Mouse (Mus musculus) cerebral cortex, adult 2 months (tissue): ENCODE measurements around the gene Nppc.

ENCODE experiments used
- WGBS: fragments of 180-500 bp; shearing (Covaris S2); methylation state at CpG from one replicate; pipeline ENCODE4 v1.1.7; 2018; 5-methylcytosine and 5-hydroxymethylcytosine counted together

Gene Nppc

DNA sequence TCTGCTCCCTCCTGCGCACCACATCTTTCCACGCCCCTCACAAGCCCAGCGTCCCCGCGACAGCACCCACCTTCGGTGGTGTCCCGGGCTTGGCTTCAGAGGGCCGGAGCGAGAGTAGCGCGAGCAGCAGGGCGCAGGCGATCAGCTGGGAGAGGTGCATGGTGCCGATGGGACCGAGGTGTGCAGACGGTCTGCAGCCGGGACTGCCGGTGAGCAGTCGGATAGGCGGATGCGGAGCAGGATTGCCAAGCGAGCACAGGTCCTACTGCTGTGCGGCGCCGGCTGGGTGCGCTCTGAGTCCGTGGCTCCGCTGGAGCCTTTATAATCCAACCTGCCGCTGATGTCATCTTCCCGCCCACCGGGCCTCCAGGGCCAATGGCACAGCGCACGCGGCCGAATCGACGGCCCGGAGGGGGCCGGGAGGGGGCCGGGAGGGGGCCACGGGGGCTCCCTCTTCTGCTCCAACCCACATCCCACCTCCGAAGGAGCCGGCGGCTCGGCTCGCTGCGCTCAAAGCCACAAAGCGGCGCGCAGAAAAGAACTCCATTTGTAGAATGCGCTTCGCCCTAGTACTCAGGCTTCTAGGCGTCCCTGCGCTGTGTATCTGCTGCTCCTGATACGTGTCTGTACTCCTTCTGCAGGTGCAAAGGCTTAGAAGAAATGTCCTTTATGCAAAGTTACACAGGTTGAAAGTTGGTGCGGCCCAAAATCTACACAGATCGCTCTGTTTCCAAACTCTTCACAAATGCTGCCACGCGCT is at the start of gene Nppc:
Gene Nppc, minus strand, starts transcription at position 293 of the 760 bp plus-strand sequence.
- WGBS = 4% methylated on average over 59 of the region's 59 CpGs

- WGBS = 80% methylated on average over 4 of the region's 4 CpGs
These were observed 49.0 kb upstream of the Nppc start for GRCm38 (mm10) chr1:86719391-86719790.

GRCm38 (mm10) chr1:86718190-86718589 is 47.8 kb upstream of the Nppc start:
- WGBS = 98% methylated on average over 1 of the region's 1 CpGs

DNA sequence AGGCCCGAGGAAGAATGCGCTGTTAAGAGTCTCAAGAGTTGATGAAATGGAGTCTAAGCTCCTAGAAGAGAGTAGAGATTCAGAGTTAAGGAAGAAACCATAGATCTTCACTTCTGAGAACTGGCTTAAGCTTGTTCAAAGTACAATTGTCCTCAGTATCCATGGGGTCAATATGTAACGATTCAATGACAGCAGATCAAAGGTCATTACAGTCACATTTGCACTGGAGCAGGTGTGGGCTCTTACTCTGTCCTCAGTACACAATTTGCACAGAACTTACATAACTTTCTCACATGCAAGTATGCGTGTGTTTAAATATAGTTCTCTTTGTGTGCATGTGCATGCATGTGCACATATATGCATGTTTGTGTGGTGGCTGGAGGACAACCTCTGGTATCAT is 42.7 kb upstream of the Nppc start:
- 94% methylated on average over 4 of the region's 4 CpGs for WGBS

- WGBS = 94% methylated on average over 2 of the region's 2 CpGs
These were observed 41.7 kb upstream of the Nppc start for GRCm38 (mm10) chr1:86712045-86712444.

DNA sequence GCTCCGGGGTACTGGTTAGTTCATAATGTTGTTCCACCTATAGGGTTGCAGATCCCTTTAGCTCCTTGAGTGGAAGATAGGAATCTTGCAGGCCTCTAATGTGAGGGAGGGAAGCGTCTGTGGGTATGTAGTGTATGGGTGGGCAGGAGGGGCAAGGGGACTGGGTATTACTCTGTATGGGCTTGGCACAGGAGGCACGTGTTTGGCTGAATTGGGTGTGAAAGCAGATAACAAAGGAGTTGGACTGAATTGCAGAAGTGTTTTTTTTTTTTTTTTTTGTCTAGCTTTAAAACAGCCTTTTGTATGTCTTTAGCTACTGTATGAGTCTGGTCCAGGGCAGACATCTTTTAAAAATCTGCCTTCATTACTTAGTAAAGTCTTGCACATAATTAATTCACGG is 39.2 kb upstream of the Nppc start:
- WGBS = 80% methylated on average over 4 of the region's 4 CpGs

- 60% methylated on average over 3 of the region's 3 CpGs for WGBS
These were observed 35.1 kb upstream of the Nppc start for GRCm38 (mm10) chr1:86705461-86705860.

GRCm38 (mm10) chr1:86703965-86704326 is 33.6 kb upstream of the Nppc start:
- under 1% methylated on average over 27 of the region's 27 CpGs for WGBS

DNA sequence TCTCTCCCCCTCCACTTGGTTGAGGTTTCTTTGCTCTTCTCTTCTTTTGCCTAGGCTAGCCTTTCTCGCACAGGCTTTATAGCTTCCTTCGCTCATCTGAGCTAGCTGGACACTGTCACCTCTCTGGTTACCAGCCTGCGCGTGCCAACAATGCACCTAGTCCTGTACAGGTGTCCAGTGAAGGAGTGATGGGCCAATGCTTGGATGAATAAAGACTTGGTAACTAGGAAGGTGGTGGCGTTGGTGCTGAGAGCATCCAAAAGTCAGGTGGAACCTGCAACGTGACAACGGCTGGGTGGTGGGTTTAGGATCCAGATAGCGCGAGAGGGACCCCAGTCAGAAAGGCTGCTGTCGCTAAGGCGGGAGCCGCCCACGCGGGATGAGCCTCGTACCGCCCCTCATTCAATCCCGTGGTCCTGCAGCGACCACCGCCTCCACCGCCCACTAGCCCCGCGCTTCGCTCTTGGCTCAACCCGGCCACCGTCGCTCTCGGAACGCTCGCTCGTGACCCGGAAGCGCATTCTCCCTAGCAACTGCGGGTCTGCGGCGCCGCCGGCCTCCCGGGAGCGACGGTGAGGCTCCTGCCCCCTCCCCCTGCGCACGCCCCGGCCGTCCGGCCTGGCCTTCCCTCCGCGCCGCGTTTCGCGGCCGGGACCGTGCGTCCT is 33.1 kb upstream of the Nppc start, which contains the start of gene Dis3l2:
Gene Dis3l2, plus strand, starts transcription at position 509 of the 665 bp plus-strand sequence.
- WGBS = 2% methylated on average over 54 of the region's 54 CpGs

DNA sequence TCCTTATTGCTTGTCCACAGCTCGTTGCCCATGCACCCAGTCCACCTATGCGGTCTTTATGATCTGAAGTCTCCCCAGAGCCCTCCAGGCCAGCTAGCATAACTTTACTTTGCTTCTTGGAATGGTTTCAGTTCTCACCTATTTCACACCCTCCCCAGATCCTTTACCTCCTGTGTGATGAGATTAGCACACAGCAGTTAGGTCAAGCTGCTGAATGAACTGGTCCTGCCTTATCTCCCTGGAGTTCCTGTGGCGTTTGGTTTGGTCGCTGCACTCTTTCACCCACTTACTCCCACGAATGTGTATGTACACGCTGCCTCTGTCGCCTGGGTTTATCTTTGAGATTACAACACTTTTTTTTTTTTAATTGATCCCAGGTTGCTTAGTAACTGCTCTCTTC is 30.0 kb upstream of the Nppc start:
- WGBS = 68% methylated on average over 7 of the region's 7 CpGs

DNA sequence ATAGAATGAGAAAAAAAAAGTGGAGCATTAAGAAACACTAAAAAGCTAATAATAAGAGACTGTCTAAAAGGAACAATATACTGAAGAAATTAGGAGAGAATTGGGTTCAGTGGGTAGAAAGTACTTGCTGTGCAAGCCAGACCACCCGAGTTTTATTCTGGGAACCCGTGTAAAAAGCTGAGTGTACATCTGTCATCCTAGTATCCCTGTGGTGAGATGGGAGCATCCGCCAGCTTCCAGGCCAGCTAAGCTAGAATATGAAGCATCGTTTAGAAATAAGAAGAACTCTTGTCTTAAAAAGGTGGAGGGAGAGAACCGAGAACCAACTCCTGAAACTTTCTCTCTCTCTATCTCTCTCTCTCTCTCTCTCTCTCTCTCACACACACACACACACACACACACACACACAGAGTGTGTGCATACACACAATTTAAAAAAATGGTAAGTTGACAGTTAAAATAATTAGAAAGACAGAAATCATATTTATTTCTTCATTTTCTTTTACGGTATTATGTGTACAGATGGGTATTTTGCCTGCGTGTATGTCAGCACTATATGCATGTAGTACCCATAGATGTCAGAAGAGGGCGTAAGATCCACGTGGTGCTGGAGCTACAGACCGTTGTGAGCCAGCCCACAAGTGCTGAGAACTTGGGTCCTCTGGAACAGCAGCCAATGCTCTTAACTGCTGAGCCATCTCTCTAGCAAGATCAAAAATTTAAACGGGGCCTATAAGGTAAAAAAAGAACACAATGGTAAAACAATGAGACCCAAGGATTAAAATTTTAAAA is 29.2 kb upstream of the Nppc start:
- 63% methylated on average over 11 of the region's 11 CpGs for WGBS

GRCm38 (mm10) chr1:86698721-86699120 is 28.4 kb upstream of the Nppc start:
- 44% methylated on average over 2 of the region's 2 CpGs for WGBS

DNA sequence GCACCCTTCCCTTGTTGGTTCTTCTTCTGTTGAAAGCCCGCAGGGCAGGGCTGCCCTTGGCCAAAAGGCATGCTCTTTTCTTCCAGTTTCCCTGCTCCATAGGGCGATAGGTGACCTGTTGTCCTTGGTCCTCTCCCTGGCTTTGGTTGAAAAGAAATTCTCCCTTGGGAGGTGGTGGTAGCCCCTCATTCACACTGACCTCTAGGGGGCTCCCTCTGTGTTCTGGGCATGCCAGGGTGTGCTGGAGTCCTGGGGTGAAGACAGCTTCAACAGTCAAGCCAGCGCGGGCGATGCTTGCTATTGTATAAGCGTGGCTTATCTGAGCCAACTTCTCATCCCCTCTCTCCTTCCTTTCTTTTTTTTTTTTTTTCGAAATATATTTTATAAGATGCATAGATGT is 26.6 kb upstream of the Nppc start:
- 39% methylated on average over 7 of the region's 7 CpGs for WGBS

DNA sequence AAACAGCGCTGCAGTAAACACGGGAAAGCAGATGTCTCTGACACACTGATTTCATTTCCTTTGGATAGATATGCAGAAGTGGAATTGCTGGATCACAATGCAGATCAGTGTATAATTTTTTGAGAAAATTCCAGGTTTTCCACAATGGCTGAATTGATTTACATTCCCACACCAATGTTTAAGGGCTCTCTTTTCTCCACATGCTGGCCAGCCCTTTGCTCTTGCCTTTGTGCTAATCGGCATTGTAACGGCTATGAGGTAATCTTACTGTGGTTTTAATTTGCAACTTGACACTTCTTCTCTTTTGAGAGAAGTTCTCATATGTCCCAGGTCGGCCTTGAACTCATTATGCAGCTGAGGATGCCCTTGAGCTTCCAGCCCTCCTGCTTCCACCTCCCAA is 20.7 kb upstream of the Nppc start:
- 49% methylated on average over 5 of the region's 5 CpGs for whole genome bisulfite sequencing

DNA sequence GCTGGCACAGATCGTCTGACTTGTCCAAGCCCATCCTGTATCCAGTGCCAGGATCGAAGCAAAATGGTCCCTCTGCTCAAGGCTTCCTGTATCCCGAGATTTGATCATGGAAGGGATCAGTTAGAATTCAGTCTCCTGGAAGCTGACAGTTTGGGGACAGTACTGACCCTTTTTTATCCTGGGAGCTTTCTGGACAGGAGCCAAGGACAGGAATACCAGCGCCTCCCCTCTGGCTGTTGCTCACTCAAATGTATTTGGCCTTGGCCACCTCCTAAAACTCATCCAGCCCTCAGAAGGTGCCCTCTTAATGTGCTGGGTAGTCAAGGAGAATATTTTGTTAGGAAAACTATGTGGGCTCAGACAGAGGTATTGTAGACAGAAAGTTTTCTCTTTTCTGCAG is 16.9 kb upstream of the Nppc start:
- WGBS = 63% methylated on average over 4 of the region's 4 CpGs

GRCm38 (mm10) chr1:86678667-86679066 is 8.3 kb upstream of the Nppc start:
- WGBS = 92% methylated on average over 10 of the region's 10 CpGs

DNA sequence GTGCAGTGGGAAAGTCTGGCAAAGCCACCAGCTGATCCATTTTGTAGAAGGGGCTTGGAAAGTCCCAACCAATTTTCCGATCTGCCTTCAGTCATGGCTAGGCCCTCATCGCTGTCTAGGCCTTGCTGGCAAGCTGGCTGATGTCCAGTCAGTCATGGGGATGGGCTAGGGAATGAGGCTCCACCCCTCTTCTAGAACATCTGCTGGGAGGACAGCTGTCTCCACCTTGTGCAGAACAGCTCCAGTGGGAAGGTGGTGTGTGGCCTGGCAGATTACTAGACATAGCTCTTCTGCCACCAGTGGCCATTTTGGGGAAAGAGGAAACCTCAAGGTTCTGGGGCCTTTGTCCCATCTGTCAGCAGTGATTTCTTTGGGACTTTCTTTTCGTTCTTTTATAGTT is 7.3 kb upstream of the Nppc start:
- WGBS = 90% methylated on average over 3 of the region's 3 CpGs

GRCm38 (mm10) chr1:86675126-86675525 is 4.8 kb upstream of the Nppc start:
- WGBS = 93% methylated on average over 12 of the region's 12 CpGs

DNA sequence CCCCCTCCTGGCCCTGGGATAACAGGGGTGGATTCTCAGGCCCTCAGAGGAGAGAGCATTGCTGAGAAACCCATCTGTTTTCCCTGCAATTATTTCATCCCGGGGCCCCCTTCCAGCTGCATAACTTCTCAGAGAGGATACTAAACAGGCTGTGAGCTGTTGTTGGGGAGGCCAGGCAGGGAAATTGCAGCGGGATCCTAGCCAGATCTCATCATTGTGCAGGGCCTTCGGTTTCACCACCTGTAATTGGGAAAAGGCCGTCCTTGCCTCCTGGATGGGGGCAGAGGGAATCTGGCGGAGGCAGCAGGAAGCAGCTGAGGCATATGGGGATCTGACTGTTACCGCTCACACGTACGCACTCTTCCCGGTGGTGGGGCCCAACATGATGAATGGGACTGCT is 4.0 kb upstream of the Nppc start:
- 55% methylated on average over 9 of the region's 9 CpGs for WGBS

DNA sequence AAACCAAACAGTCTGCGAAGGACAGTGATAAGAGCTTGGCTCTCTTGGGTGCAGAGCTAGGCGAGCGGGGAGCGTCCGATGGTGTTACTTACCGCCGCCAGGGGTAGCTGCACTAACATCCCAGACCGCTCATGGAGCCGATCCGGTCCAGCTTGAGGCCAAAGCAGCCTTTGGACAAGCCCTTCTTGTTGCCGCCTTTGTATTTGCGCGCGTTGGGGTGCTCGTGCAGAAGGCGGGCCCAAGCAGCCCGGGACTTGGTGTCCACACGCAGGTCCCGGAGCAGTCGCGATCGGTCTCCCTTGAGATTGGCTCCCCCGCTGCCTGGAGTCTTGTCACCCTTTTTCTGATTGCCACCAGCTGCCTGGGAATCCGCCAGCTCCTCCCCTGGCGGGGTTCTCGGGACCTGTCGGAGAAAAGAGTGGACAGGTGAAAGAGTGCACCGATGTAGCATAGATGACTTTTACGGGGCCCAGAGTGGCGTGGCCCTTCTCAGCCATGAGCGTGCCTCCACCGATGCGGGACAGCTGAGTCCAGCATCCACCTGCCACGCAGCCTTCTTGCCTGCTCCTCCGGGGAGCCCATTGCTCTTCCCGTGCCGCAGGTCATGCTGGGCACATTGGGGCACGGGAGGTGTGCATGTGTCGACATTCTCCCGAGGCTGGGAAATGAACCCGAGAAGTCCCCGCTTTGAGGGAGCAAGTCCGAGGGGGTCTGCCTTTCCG is 658 bp downstream of the Nppc start:
- under 1% methylated on average over 44 of the region's 44 CpGs for WGBS

DNA sequence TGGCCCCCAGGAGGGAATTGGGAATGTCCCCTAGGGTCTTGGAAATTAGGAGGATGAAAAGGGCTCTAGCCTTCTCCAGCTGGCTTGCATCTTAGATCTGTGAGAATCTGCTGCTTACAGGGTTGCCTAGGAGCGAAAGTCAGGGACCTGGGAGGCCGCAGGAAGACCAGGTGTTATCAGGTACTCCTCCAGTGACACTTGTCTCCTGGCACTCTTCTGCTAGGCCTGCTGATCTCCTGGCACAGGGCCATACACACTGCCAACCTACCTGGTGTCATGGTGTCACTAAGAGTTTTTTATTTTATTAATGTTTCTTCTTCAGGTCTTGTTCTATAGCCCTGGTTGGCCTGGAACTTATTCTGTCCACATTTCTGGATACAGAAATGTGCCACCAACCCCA is 5.3 kb downstream of the Nppc start:
- 80% methylated on average over 2 of the region's 2 CpGs for WGBS

- 62% methylated on average over 5 of the region's 5 CpGs for WGBS
These were observed 13.3 kb downstream of the Nppc start for GRCm38 (mm10) chr1:86657071-86657470.
